Mouse (Mus musculus): ENCODE measurements around the gene Ccdc163.

DNA sequence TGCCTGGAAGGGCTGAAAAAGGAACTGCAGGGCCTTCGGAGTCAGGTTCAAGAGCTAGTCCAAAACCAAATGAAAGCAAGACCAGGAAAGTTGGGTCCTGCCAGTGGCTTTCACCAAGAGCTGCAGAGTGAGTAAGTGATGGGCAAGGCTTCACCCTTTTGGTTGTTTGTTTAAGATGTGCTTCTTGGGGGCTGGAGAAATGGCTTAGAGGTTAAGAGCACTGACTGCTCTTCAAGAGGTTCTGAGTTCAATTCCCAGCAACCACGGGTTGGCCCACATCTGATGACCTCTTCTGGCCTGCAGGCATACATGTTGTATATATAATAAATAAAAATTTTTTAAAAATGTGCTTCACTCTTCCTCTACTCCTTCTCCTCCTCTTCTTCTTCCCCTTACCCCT, 1.8 kb downstream of the Ccdc163 start:
- TF ChIP-seq CTCF (conservative IDR thresholded peaks at IDR 0.05; ENCODE audit: low read length) (no peak), NANOG (IDR thresholded peaks at IDR 0.05; ENCODE audit: borderline replicate concordance, low read length) (no peak), POU5F1 (IDR thresholded peaks at IDR 0.05; ENCODE audit: borderline replicate concordance, low read length) (no peak)
